Mouse (Mus musculus) embryonic facial prominence, embryonic 11.5 days (tissue): ENCODE data around the gene Mylk3. TPM values are rescaled to one million over a fixed set of nuclear protein-coding genes. Genes with fewer than 3 reads are reported as not detected.

Source experiments
- ATAC-seq: fragments of 200-750 bp; cut with Nextera tagmentation; replicated peaks from 2 replicates; pipeline ENCODE4 v1.8.0; 2017; ENCODE audit warnings: low read depth; ENCODE audit not compliant: insufficient number of reproducible peaks, low FRiP score, low TSS enrichment
- DNase-seq: peaks from one replicate; pipeline ENCODE4 v3.0.0-alpha.2; 2015; ENCODE audit warnings: low spot score
- H3K27ac ChIP-seq: fragments of 300-500 bp; sonication (generic); replicated peaks from 2 replicates; pipeline ENCODE4 v1.5.1; 2014; ENCODE audit warnings: mild to moderate bottlenecking, low read depth, low read length, control low read depth
- H3K27me3 ChIP-seq: fragments of 300-500 bp; sonication (generic); 2 replicates; pipeline ENCODE4 v1.6.1; 2014; ENCODE audit warnings: mild to moderate bottlenecking, low read length, moderate library complexity, mixed read lengths; ENCODE audit not compliant: control insufficient read depth, insufficient read depth
- H3K36me3 ChIP-seq: fragments of 300-500 bp; sonication (generic); replicated peaks from 2 replicates; pipeline ENCODE4 v1.6.1; 2014; ENCODE audit warnings: low read depth, mild to moderate bottlenecking, low read length, moderate library complexity, mixed read lengths; ENCODE audit not compliant: control insufficient read depth, insufficient read depth
- H3K4me1 ChIP-seq: fragments of 300-500 bp; sonication (generic); 2 replicates; pipeline ENCODE4 v1.6.1; 2014; ENCODE audit warnings: low read length, mixed read lengths; ENCODE audit not compliant: control insufficient read depth, insufficient read depth
- H3K4me2 ChIP-seq: fragments of 300-500 bp; sonication (generic); 2 replicates; pipeline ENCODE4 v1.6.1; 2014; ENCODE audit warnings: low read depth, mild to moderate bottlenecking, control low read depth, low read length, moderate library complexity
- H3K4me3 ChIP-seq: fragments of 300-500 bp; sonication (generic); 2 replicates; pipeline ENCODE4 v1.5.1; 2014; ENCODE audit warnings: low read depth, low read length, control low read depth
- H3K9ac ChIP-seq: fragments of 300-500 bp; sonication (generic); replicated peaks from 2 replicates; pipeline ENCODE4 v1.6.1; 2014; ENCODE audit warnings: mild to moderate bottlenecking, control low read depth, low read length
- H3K9me3 ChIP-seq: fragments of 300-500 bp; sonication (generic); replicated peaks from 2 replicates; pipeline ENCODE4 v1.6.1; 2016; ENCODE audit warnings: mild to moderate bottlenecking, low read length, inconsistent platforms, mixed read lengths; ENCODE audit not compliant: control insufficient read depth
- WGBS: fragments of 180-500 bp; shearing (Covaris S2); extraction: QIAGEN DNeasy Blood & Tissue Kit; methylation state at CpG from one replicate; pipeline ENCODE4 v1.1.7; 2014; 5-methylcytosine and 5-hydroxymethylcytosine counted together
- polyA plus RNA-seq: library from polyadenylated mRNA; unstranded; fragments of >200 nt; fragmentation: Nextera tagmentation; extraction: Ambion mirVana; gene quantifications from 2 replicates; pipeline ENCODE4 v1.2.1, GENCODE M21; 2014

Gene Mylk3
- polyA plus RNA-seq, 1 experiment from 2014 or later: 2.9 TPM

DNA sequence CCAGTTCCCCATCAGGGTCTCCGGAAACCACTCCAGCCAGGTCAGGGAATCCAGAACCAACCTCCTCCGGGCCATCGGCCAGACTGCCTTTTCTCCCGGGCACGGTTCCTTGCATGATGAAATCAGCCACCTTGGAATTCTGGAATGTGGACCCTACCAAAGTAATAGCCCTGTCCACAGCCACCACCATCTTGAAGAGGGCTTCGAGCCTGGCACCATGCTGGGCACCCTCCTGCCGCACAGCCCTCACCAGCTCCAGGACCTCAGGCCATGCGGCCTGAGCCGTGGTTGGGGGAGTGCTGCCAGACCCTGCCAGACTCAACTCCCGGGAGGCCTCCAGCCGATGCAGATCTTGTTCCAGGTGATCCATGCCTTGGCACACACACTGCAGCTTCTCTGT, 21.5 kb downstream of the Mylk3 start:
- WGBS: 77% methylated on average over 11 of the region's 11 CpGs
- H3K4me1 ChIP-seq: no peaks in the 10 kb centered on the region
- no peaks in the 10 kb centered on the region for H3K36me3 ChIP-seq
- H3K4me2 ChIP-seq: no peak overlapping the region
- no peak for DNase-seq
- peak; percentile 44; the same call in 1 of the 2 replicates for ATAC-seq
- no peaks in the 10 kb centered on the region for H3K27me3 ChIP-seq
- H3K4me3 ChIP-seq: no peak overlapping the region
- no peaks in the 10 kb centered on the region for H3K9me3 ChIP-seq
- no peak overlapping the region for H3K27ac ChIP-seq
- H3K9ac ChIP-seq: no peak overlapping the region

DNA sequence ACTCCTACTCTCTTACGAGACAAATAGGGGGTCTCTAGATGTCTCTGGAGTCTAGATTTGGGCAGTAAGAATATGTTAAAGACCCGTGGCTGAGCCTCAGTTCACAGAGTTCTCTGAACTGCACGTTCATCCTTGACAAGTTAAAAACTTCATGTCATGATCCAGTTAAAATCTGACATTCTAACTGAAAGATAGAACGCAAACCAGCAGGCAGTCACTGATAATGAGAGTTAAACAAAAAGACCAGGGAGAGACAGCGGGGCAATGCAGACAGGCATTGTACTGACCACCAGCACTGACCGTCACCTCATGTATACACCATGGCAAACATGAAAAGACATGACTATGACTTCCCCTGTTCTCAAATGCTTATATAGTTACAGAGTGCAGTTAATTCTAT, 22.7 kb downstream of the Mylk3 start:
- Histone ChIP-seq H3K9me3 (no peaks in the 10 kb centered on the region), H3K27me3 (no peaks in the 10 kb centered on the region), H3K36me3 (no peaks in the 10 kb centered on the region), H3K4me2 (no peak overlapping the region), H3K4me3 (no peak overlapping the region), H3K4me1 (no peaks in the 10 kb centered on the region), H3K27ac (no peak overlapping the region), H3K9ac (no peak overlapping the region)
- no peak for DNase-seq
- ATAC-seq: no peak
- WGBS: 83% methylated on average over 6 of the region's 6 CpGs

DNA sequence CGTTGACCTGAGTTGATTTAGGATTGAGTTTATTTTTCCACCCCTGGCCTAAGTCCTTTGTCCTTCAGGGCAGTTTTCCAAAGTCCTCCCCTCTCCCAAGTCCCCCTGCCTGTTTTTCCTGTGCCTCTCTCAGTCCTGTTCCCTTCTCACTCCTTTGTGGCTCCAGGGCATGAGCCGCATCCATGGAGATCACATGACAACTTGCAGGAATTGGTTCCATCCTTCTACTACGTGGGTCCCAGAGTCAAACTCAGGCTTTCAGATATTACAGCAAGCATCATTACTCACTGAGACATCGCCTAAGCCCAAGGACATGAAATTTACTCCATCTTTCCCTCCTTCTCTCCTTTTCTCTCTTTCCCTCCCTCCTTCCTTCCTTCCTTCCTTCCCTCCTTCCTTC, 23.9 kb downstream of the Mylk3 start:
- Histone ChIP-seq H3K4me1 (no peaks in the 10 kb centered on the region), H3K9ac (no peak overlapping the region), H3K27me3 (no peaks in the 10 kb centered on the region), H3K27ac (no peak overlapping the region), H3K4me2 (no peak overlapping the region), H3K4me3 (no peak overlapping the region), H3K36me3 (no peaks in the 10 kb centered on the region), H3K9me3 (no peaks in the 10 kb centered on the region)
- WGBS: 64% methylated on average over 4 of the region's 4 CpGs
- DNase-seq: no peak
- ATAC-seq: no peak

DNA sequence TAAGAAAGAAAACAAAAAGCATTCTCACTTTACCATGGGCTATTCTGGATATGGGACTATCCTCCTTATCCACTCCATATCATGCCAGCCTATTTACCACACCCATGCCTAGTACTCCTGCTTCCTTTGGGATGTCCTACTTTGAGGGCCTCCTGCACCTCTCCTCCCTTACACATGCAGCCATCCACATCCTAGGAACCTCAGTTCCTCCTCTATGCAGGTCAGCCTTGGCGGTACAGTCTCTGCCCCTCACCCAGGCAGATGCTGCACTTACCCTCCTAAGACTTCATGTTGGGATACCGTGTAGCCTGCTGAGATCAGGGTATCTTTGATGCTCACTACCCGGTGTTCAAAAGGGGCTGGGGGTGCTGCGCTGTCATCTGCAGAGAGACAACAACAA, 32.9 kb downstream of the Mylk3 start:
- Histone ChIP-seq H3K4me2 (no peak overlapping the region), H3K9me3 (no peaks in the 10 kb centered on the region), H3K9ac (no peak overlapping the region), H3K4me1 (no peaks in the 10 kb centered on the region), H3K4me3 (no peak overlapping the region), H3K27ac (no peak overlapping the region), H3K27me3 (no peaks in the 10 kb centered on the region), H3K36me3 (no peaks in the 10 kb centered on the region)
- no peak for ATAC-seq
- WGBS: 71% methylated on average over 4 of the region's 4 CpGs
- no peak for DNase-seq

DNA sequence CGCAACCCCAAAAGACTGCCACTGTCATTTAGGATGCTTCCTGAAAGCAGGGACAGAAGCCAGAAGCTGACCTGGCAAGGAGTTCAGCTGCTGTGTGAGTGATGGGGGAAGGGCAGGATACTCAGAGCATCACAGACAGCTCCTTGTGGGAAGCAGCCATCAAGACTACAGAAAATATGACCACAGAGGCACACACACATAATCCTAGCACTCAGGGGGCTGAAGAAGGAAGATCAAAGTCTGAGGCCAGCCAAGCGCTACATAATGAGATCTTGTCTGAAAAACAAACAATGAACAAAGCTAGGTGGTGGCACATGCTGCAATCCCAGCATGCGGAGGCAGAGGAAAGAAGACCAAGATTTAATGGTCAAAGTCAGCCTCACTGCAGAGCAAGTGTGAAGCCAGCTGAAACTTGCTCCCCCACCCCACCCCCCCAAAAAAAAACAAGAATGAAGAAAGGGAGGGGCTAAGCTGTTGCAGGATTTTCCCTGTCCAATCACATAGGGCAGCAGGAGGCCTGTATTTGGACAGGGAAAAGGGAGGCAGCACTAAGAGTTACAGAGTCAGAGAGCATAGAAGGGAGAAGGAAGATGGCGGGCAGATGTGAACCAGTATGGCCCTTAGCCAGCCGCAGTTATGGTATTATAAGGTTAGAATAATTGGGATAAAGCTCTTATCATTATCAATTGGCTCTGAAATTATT, 46.1 kb downstream of the Mylk3 start:
- Histone ChIP-seq H3K4me3 (no peak overlapping the region), H3K36me3 (no peaks in the 10 kb centered on the region), H3K27ac (no peak overlapping the region), H3K27me3 (no peaks in the 10 kb centered on the region), H3K4me1 (no peaks in the 10 kb centered on the region), H3K9me3 (no peaks in the 10 kb centered on the region), H3K4me2 (no peak overlapping the region), H3K9ac (no peak overlapping the region)
- DNase-seq (peak; percentile 4), ATAC-seq (no peak)
- 65% methylated on average over 5 of the region's 5 CpGs for WGBS

DNA sequence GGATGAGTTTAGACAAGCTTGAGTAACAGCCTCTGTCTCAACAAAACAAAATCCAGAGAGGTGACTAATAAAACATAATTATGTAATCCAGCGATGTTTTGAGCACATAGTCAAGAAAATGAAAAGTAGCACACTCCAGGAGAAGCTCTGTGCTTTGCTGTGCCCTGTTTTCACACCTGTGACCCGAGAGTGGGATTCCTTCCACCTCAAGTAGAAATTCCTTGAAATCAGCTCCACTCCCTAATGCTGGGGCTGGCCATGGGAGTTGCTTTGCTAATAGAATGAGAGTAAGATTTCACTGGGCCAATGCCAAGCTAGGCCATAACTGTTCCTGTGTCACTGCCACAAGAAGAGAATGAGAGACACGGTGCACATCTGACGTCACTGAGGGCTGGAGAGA, 48.5 kb downstream of the Mylk3 start:
- H3K4me3 ChIP-seq: no peak overlapping the region
- H3K27me3 ChIP-seq: no peaks in the 10 kb centered on the region
- WGBS: 82% methylated on average over 4 of the region's 4 CpGs
- H3K27ac ChIP-seq: no peak overlapping the region
- H3K9ac ChIP-seq: no peak overlapping the region
- no peaks in the 10 kb centered on the region for H3K9me3 ChIP-seq
- H3K4me1 ChIP-seq: no peaks in the 10 kb centered on the region
- H3K4me2 ChIP-seq: no peak overlapping the region
- no peaks in the 10 kb centered on the region for H3K36me3 ChIP-seq
- ATAC-seq: no peak
- DNase-seq: no peak

DNA sequence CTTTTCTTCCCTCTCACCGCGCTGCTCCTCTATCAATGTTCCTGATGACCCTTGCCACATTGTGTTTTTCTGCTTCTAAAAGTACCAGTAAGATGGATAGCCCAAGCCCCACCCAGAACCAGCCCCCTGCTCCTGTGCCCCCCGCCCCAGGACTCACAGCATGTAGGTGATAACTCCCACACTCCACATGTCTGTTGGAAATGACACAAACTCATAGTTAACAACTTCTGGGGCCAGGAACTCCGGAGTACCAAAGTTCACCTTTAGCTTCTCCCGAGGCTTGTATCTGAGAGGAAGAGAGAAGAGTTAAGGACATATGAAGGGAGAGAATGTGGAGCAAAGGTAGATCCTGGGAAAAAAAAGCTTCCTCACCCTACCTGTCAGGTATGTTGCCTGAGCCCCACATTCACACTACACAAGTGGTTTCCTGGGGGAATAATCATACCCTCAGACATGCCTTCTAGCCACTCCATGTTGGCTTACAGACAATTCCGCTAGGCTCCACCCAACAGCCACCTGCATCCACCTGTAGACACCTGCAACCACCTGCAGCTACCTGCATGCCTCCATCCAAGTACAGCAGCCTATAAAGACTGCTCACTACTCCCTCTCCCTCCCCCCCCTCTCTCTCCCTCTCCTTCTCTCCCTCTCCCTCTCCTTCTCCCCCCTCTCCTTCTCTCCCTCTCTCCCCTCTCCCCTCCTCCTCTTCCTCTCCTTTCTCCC, 49.8 kb downstream of the Mylk3 start:
- H3K9ac ChIP-seq: no peak overlapping the region
- no peaks in the 10 kb centered on the region for H3K9me3 ChIP-seq
- no peaks in the 10 kb centered on the region for H3K36me3 ChIP-seq
- ATAC-seq (no peak), DNase-seq (no peak)
- WGBS: 75% methylated on average over 6 of the region's 6 CpGs
- no peaks in the 10 kb centered on the region for H3K4me1 ChIP-seq
- no peaks in the 10 kb centered on the region for H3K27me3 ChIP-seq
- H3K4me2 ChIP-seq: no peak overlapping the region
- no peak overlapping the region for H3K27ac ChIP-seq
- H3K4me3 ChIP-seq: no peak overlapping the region

DNA sequence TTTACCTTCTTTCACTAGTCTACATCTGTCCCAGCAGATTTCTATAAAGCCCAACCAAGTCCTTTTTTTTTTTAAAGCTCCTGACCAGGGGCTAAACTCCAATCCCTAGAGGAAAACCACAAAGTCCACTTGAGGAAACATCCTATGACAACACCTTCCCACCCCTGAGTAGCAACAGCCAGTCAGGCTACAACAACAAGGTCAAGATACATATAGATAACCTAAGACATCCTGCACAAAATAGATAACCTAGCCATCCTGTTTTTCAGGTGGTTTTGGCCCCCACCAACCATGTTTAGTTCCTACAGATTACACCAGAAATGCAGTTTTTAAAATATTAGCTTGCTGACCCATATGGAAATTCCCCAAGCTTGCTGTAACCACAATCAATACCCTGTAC, 51.0 kb downstream of the Mylk3 start:
- H3K4me2 ChIP-seq: no peak overlapping the region
- H3K27me3 ChIP-seq: no peaks in the 10 kb centered on the region
- no peaks in the 10 kb centered on the region for H3K4me1 ChIP-seq
- no peak overlapping the region for H3K9ac ChIP-seq
- no peak overlapping the region for H3K4me3 ChIP-seq
- no peaks in the 10 kb centered on the region for H3K9me3 ChIP-seq
- DNase-seq: no peak
- no peak for ATAC-seq
- no peaks in the 10 kb centered on the region for H3K36me3 ChIP-seq
- no peak overlapping the region for H3K27ac ChIP-seq
